Mouse (Mus musculus) MEL-GATA-1-ER (cell line): ENCODE measurements around the gene C1qtnf9.
A peak's percentile ranks its signal among the peaks of the same experiment; 100 is the strongest.

Source experiments
- DNase-seq: peaks from one replicate; pipeline ENCODE4 v3.0.0-alpha.2; 2012; ENCODE audit warnings: low read depth; ENCODE audit errors: extremely low read depth

The C1qtnf9 gene

GRCm38 (mm10) chr14:60767884-60768283, at the start of gene C1qtnf9:
Gene C1qtnf9, plus strand, starts transcription at chr14:60768134.
- DNase-seq: no peak

GRCm38 (mm10) chr14:60721304-60721703, 46.6 kb upstream of the C1qtnf9 start:
- DNase-seq: no peak

GRCm38 (mm10) chr14:60721938-60722337, 46.0 kb upstream of the C1qtnf9 start:
- DNase-seq: no peak

GRCm38 (mm10) chr14:60726091-60726490, 41.8 kb upstream of the C1qtnf9 start:
- no peak for DNase-seq

GRCm38 (mm10) chr14:60727130-60727529, 40.8 kb upstream of the C1qtnf9 start:
- no peak for DNase-seq

- DNase-seq: no peak
Measured at GRCm38 (mm10) chr14:60732081-60732480, 35.9 kb upstream of the C1qtnf9 start.

GRCm38 (mm10) chr14:60732787-60733186, 35.1 kb upstream of the C1qtnf9 start:
- DNase-seq: no peak

GRCm38 (mm10) chr14:60733706-60734105, 34.2 kb upstream of the C1qtnf9 start:
- no peak for DNase-seq

- no peak for DNase-seq
Measured at GRCm38 (mm10) chr14:60735206-60735605, 32.7 kb upstream of the C1qtnf9 start.

GRCm38 (mm10) chr14:60735848-60736547, 31.9 kb upstream of the C1qtnf9 start:
- DNase-seq: no peak

GRCm38 (mm10) chr14:60736591-60737192, 31.2 kb upstream of the C1qtnf9 start:
- peak; percentile 56 for DNase-seq

- DNase-seq: no peak
Measured at GRCm38 (mm10) chr14:60737202-60737611, 30.7 kb upstream of the C1qtnf9 start.

GRCm38 (mm10) chr14:60738434-60738938, 29.4 kb upstream of the C1qtnf9 start:
- peak; percentile 35 for DNase-seq

- DNase-seq: no peak
Measured at GRCm38 (mm10) chr14:60739155-60739554, 28.8 kb upstream of the C1qtnf9 start.

GRCm38 (mm10) chr14:60739616-60740015, 28.3 kb upstream of the C1qtnf9 start:
- no peak for DNase-seq

GRCm38 (mm10) chr14:60740507-60740906, 27.4 kb upstream of the C1qtnf9 start:
- no peak for DNase-seq

GRCm38 (mm10) chr14:60741033-60741432, 26.9 kb upstream of the C1qtnf9 start:
- DNase-seq: no peak

- DNase-seq: no peak
Measured at GRCm38 (mm10) chr14:60741490-60741981, 26.4 kb upstream of the C1qtnf9 start.

- no peak for DNase-seq
Measured at GRCm38 (mm10) chr14:60743681-60744080, 24.3 kb upstream of the C1qtnf9 start.

GRCm38 (mm10) chr14:60745201-60745600, 22.7 kb upstream of the C1qtnf9 start:
- no peak for DNase-seq

GRCm38 (mm10) chr14:60746141-60746540, 21.8 kb upstream of the C1qtnf9 start:
- DNase-seq: no peak

- no peak for DNase-seq
Measured at GRCm38 (mm10) chr14:60747154-60747870, 20.6 kb upstream of the C1qtnf9 start.
